Mouse (Mus musculus): Measurements from ENCODE around the gene Lyz2. TPM values are rescaled to one million over a fixed set of nuclear protein-coding genes. Genes with fewer than 3 reads are reported as not detected.
"Not testable (repeated sequence)": the region's sequence is repeated elsewhere in the genome, so short reads cannot be mapped to it uniquely, and the experiment has no call there.

Gene Lyz2
- polyA plus RNA-seq, 1 experiment from 2014 or later, result 16.8 TPM

DNA sequence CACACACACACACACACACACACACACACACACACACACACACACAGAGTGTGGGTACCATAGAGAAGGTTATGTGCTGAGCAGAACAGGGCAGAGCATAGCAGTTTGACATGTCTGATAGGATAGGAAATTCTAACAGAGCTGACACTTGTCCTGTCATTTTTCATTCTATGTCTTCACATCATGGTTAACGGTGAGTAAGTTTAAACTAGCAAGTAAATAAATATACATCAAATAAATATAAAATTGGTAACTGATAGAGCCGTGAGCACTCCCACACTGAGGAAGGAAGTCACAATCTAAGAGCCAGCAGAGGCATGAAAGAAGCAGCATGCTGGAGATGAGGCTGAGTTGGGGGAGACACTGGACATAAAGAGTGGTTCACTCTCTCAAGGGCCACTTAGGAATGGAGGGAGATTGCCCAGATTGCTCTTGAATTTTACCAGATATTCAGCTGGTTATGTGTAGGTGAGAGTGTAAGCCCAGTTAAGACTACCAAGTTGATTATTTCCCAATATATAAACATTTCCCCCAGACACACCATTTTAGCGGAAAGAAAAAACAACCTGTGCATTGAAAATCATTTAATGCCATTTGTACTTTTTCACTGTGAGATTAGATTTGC, 5.2 kb upstream of the Lyz2 start:
- Histone ChIP-seq H3K9ac (ENCODE audit: low read depth, low read length) (no peak overlapping the region), H3K27ac (ENCODE audit: low read length) (no peak overlapping the region), H3K4me3 (ENCODE audit: low read depth, low read length) (no peak overlapping the region), H3K4me2 (ENCODE audit: low read length) (no peak overlapping the region), H3K27me3 (ENCODE audit: control insufficient read depth, insufficient read depth, low read depth, low read length) (no peaks in the 10 kb centered on the region), H3K4me1 (ENCODE audit: control insufficient read depth, insufficient read depth, low read length) (no peaks in the 10 kb centered on the region), H3K9me3 (replicated peaks; ENCODE audit: control insufficient read depth, low read length, poor library complexity, severe bottlenecking) (no peaks in the 10 kb centered on the region), H3K36me3 (ENCODE audit: control insufficient read depth, insufficient read depth, low read length) (no peaks in the 10 kb centered on the region)
- no peak for ATAC-seq
- WGBS, result 95% methylated on average over 3 of the region's 3 CpGs

- H3K4me1 ChIP-seq (ENCODE audit: control insufficient read depth, insufficient read depth, low read length), result no peaks in the 10 kb centered on the region
- H3K9me3 ChIP-seq (replicated peaks; ENCODE audit: control insufficient read depth, low read length, poor library complexity, severe bottlenecking), result no peaks in the 10 kb centered on the region
- H3K27me3 ChIP-seq (ENCODE audit: control insufficient read depth, insufficient read depth, low read depth, low read length), result no peaks in the 10 kb centered on the region
- no peak overlapping the region for H3K27ac ChIP-seq (ENCODE audit: low read length)
- no peak overlapping the region for H3K4me2 ChIP-seq (ENCODE audit: low read length)
- H3K36me3 ChIP-seq (ENCODE audit: control insufficient read depth, insufficient read depth, low read length), result no peaks in the 10 kb centered on the region
- no peak for ATAC-seq
- no peak overlapping the region for H3K4me3 ChIP-seq (ENCODE audit: low read depth, low read length)
- H3K9ac ChIP-seq (ENCODE audit: low read depth, low read length), result no peak overlapping the region
- 95% methylated on average over 6 of the region's 6 CpGs for WGBS
These were observed 4.3 kb upstream of the Lyz2 start for GRCm38 (mm10) chr10:117286366-117286970.

DNA sequence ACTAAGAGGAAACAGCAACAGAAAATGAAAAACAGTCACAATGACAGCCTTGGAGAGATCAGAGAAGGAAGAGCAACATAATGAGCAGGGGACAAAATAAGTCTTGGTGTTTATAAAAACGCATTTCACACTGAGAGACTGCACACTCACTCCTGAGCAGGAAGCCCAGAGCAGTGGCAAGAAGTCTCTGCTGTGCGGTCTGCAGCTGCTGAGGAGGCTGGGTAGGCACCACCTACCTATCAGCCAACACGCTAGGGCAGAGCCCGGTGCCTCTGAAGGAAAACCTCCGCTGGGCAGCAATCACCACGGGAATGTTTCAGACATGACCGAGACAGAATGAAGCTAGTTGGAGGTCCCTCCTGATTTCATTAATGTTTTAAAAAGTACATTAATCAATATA, 3.5 kb upstream of the Lyz2 start:
- not testable (repeated sequence) for ATAC-seq; H3K27me3 ChIP-seq (ENCODE audit: control insufficient read depth, insufficient read depth, low read depth, low read length); H3K4me3 ChIP-seq (ENCODE audit: low read depth, low read length); H3K27ac ChIP-seq (ENCODE audit: low read length); H3K36me3 ChIP-seq (ENCODE audit: control insufficient read depth, insufficient read depth, low read length); H3K4me2 ChIP-seq (ENCODE audit: low read length); H3K4me1 ChIP-seq (ENCODE audit: control insufficient read depth, insufficient read depth, low read length); H3K9me3 ChIP-seq (replicated peaks; ENCODE audit: control insufficient read depth, low read length, poor library complexity, severe bottlenecking); H3K9ac ChIP-seq (ENCODE audit: low read depth, low read length)
- 92% methylated on average over 3 of the region's 7 CpGs for WGBS

- H3K4me1 ChIP-seq (ENCODE audit: control insufficient read depth, insufficient read depth, low read length), result no peaks in the 10 kb centered on the region
- H3K27ac ChIP-seq (ENCODE audit: low read length), result no peak overlapping the region
- no peaks in the 10 kb centered on the region for H3K27me3 ChIP-seq (ENCODE audit: control insufficient read depth, insufficient read depth, low read depth, low read length)
- no peak overlapping the region for H3K4me3 ChIP-seq (ENCODE audit: low read depth, low read length)
- H3K9me3 ChIP-seq (replicated peaks; ENCODE audit: control insufficient read depth, low read length, poor library complexity, severe bottlenecking), result no peaks in the 10 kb centered on the region
- no peak overlapping the region for H3K9ac ChIP-seq (ENCODE audit: low read depth, low read length)
- no peaks in the 10 kb centered on the region for H3K36me3 ChIP-seq (ENCODE audit: control insufficient read depth, insufficient read depth, low read length)
- 87% methylated on average over 10 of the region's 10 CpGs for WGBS
- ATAC-seq, result no peak
- no peak overlapping the region for H3K4me2 ChIP-seq (ENCODE audit: low read length)
These were observed 2.7 kb upstream of the Lyz2 start for GRCm38 (mm10) chr10:117284578-117285520.

DNA sequence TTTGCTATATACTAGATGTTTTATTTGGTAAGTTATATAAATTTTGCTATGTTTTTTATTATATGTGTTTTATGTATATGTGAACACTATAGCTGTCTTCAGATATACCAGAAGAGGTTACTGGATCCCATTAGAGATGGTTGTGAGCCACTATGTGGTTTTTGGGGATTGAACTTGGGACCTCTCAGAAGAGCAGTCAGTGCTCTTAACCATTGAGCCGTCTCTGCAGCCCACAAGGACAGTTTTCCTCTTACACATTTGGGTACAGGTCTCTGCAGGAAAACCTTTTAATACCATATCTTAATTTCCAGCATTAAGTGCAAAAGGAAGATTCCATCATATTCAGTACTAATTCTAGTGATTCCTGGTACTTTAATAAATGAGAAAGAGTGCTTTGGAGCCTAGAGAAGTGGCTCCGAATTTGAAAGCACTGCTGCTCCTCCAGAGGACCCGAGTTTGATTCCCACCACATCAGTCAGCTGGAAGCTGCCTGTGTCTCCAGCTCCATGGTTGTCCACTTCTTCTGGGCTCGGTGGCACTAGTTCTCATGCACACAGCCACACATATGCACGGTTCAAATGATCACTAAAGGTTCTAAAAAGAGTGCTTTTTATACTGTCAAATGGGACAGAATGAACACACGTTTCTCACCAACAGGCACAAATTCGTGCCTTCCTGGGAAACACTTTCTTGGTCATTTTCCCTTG, 1.9 kb upstream of the Lyz2 start:
- Histone ChIP-seq H3K36me3 (ENCODE audit: control insufficient read depth, insufficient read depth, low read length) (no peaks in the 10 kb centered on the region), H3K9me3 (replicated peaks; ENCODE audit: control insufficient read depth, low read length, poor library complexity, severe bottlenecking) (no peaks in the 10 kb centered on the region), H3K4me1 (ENCODE audit: control insufficient read depth, insufficient read depth, low read length) (no peaks in the 10 kb centered on the region), H3K4me3 (ENCODE audit: low read depth, low read length) (no peak overlapping the region), H3K9ac (ENCODE audit: low read depth, low read length) (no peak overlapping the region), H3K4me2 (ENCODE audit: low read length) (no peak overlapping the region), H3K27ac (ENCODE audit: low read length) (no peak overlapping the region), H3K27me3 (ENCODE audit: control insufficient read depth, insufficient read depth, low read depth, low read length) (no peaks in the 10 kb centered on the region)
- ATAC-seq, result no peak
- WGBS, result 75% methylated on average over 7 of the region's 7 CpGs

DNA sequence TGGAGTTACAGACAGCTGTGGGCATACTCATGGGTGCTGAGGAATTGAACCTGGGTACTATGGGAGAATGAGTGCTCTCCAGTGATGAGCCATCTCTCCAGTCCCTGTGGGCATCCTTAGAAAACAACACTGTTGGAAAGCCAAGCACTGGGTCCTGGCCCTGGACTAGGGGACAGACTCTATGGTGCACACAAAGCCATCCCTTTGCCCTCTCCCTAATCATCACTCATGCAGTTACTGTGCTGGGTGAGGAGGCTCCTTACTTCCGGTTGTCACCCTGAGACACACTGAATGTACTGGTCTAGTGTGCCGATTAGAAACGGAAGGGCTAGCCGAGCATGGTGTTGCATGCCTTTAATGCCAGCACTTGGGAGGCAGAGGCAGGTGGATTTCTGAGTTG, 1.1 kb upstream of the Lyz2 start:
- not testable (repeated sequence) for H3K4me1 ChIP-seq (ENCODE audit: control insufficient read depth, insufficient read depth, low read length); H3K4me3 ChIP-seq (ENCODE audit: low read depth, low read length); H3K9me3 ChIP-seq (replicated peaks; ENCODE audit: control insufficient read depth, low read length, poor library complexity, severe bottlenecking); H3K27me3 ChIP-seq (ENCODE audit: control insufficient read depth, insufficient read depth, low read depth, low read length); H3K4me2 ChIP-seq (ENCODE audit: low read length); H3K36me3 ChIP-seq (ENCODE audit: control insufficient read depth, insufficient read depth, low read length); ATAC-seq; H3K27ac ChIP-seq (ENCODE audit: low read length); H3K9ac ChIP-seq (ENCODE audit: low read depth, low read length)
- WGBS, result 91% methylated on average over 4 of the region's 4 CpGs

DNA sequence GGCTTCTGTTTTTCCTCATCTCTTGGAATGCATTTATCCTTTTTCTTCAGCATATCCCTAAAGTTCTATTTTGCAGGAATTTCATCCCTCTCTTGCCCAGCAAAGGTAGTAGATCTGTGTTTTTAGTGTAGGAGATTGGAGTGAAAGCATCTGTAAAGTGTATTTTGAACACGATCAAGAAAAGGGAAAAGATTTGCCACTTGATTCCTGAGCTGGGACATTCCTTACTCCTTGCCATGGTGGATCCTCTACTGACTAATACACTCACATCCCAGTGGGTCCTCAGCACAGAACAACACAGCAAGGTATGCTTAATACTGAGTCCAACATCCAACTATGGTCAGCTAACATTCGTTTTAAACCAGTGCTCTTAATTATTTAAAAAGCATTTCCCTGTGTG, 430 bp upstream of the Lyz2 start:
- Histone ChIP-seq H3K36me3 (ENCODE audit: control insufficient read depth, insufficient read depth, low read length) (no peaks in the 10 kb centered on the region), H3K4me1 (ENCODE audit: control insufficient read depth, insufficient read depth, low read length) (no peaks in the 10 kb centered on the region), H3K4me3 (ENCODE audit: low read depth, low read length) (no peak overlapping the region), H3K9ac (ENCODE audit: low read depth, low read length) (no peak overlapping the region), H3K4me2 (ENCODE audit: low read length) (no peak overlapping the region), H3K9me3 (replicated peaks; ENCODE audit: control insufficient read depth, low read length, poor library complexity, severe bottlenecking) (no peaks in the 10 kb centered on the region), H3K27ac (ENCODE audit: low read length) (no peak overlapping the region), H3K27me3 (ENCODE audit: control insufficient read depth, insufficient read depth, low read depth, low read length) (no peaks in the 10 kb centered on the region)
- no peak for ATAC-seq
- WGBS, result 83% methylated on average over 2 of the region's 2 CpGs

DNA sequence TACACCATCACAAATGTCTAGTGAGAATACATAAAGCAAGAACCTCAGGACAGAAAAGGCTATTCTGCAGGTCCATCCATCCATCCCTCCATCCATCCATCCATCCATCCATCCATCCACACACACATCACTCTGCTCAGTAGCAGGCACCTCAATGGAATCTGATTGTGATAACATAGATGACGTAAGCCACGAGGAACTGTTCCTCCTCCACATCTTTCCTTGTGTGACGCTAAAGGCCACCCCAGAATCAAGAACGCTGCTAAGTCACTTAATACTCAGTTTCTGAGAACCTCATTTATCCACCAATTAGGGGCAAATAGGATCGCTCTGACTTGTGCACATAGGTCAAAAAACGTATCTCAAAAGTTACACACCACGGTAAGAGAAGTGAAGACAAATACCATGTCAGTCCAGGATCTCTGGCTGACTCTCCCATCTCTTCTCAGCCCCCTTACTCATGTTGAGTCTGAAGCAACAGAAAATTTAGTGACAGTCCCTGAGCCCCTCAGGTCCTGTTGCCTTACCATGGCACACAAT, 670 bp downstream of the Lyz2 start:
- H3K4me3 ChIP-seq (ENCODE audit: low read depth, low read length), result no peak overlapping the region
- no peaks in the 10 kb centered on the region for H3K9me3 ChIP-seq (replicated peaks; ENCODE audit: control insufficient read depth, low read length, poor library complexity, severe bottlenecking)
- no peak overlapping the region for H3K4me2 ChIP-seq (ENCODE audit: low read length)
- no peak overlapping the region for H3K9ac ChIP-seq (ENCODE audit: low read depth, low read length)
- no peaks in the 10 kb centered on the region for H3K27me3 ChIP-seq (ENCODE audit: control insufficient read depth, insufficient read depth, low read depth, low read length)
- no peak for ATAC-seq
- 90% methylated on average over 7 of the region's 7 CpGs for WGBS
- H3K36me3 ChIP-seq (ENCODE audit: control insufficient read depth, insufficient read depth, low read length), result no peaks in the 10 kb centered on the region
- H3K27ac ChIP-seq (ENCODE audit: low read length), result no peak overlapping the region
- H3K4me1 ChIP-seq (ENCODE audit: control insufficient read depth, insufficient read depth, low read length), result no peaks in the 10 kb centered on the region
